Mouse (Mus musculus) urinary bladder, postnatal 25 days (tissue): ENCODE results near the gene Rab12.

Experiments used
- DNase-seq: peaks from one replicate; pipeline ENCODE4 v3.0.0; 2022; ENCODE audit warnings: low spot score

Gene Rab12

DNA sequence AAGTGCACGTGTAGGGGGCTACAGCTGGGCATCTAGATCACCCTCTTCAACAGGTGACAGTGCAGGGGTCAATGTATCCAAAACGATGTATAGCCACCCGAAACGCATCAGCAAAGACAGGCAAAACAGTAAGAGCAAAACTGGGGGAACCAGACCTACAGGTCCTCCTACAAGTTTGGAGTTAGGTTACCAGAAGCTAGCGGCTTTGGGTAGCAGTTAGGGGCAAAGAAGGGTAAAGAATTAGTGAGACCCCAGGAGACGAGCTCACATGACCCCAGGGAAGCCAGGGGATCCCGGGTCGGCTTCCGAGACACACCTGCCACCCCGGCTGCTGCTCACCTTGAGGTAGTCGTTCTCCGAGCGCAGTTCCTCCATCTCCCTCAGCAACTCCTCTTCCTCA lies 71.6 kb downstream of the Rab12 start:
- no peak for DNase-seq

DNA sequence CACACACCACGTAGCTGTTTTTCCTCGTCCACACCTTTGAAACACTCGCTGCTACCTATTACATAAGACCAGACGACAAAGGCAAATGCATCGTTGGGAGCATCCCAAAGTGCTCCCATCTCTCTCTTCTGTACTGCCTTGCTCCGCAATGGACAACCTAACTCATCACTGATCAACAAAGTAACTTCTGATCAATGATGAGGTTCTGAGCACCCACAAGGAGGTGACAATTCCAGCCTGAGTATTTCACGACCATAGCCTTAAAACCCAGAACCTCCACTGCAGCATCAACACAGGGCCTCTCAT lies 72.6 kb downstream of the Rab12 start:
- DNase-seq, result no peak

GRCm38 (mm10) chr17:66446196-66447006 lies 73.1 kb downstream of the Rab12 start:
- no peak for DNase-seq
